Mouse (Mus musculus): Measurements from ENCODE around the gene Dnah5.

DNA sequence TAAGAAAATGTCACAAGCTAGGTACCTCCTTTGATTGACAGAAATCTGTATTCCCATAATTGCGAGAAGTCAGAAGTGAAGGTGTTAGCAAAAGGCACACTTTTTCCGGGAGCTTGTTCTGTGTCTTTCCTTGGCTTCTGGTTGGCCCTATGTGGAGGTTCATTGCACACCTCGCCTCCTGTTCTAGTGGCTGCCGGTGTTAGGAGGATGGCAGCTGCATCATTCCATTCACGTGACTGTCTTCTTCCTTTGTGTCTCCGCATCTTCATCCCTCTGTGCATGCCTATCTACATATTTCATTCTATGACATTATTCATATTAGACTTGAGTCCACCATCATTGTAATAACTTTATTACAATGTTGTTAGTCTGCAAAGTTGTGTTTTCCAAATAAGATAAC is 37.5 kb upstream of the Dnah5 start:
- TF ChIP-seq GATA2 (IDR thresholded peaks at IDR 0.05; ENCODE audit: borderline replicate concordance, low read depth, low read length) (no peak), GATA1 (IDR thresholded peaks at IDR 0.05; ENCODE audit: borderline replicate concordance, low read length) (no peak), CTCF (IDR thresholded peaks at IDR 0.05; ENCODE audit: low read depth, low read length) (no peak), POLR2AphosphoS5 (IDR thresholded peaks at IDR 0.05; ENCODE audit: insufficient replicate concordance, low read depth, low read length) (no peak), TAL1 (conservative IDR thresholded peaks at IDR 0.05; ENCODE audit: low read depth, low read length) (no peak)
